Mouse (Mus musculus) lung, adult 2 months (tissue): Measurements from ENCODE around the gene Ryr3. TPM values are rescaled to one million over a fixed set of nuclear protein-coding genes. Genes with fewer than 3 reads are reported as not detected.

Experiments
- DNase-seq: peaks from one replicate; pipeline ENCODE4 v3.0.0; 2022
- H3K4me1 ChIP-seq: fragments of 200-500 bp; 2 replicates; pipeline ENCODE4 v1.6.1; 2011; ENCODE audit warnings: low read length; ENCODE audit not compliant: control insufficient read depth, insufficient read depth
- H3K4me3 ChIP-seq: fragments of 200-500 bp; replicated peaks from 2 replicates; pipeline ENCODE3; 2011; ENCODE audit warnings: low read depth, mild to moderate bottlenecking, control low read depth, low read length; ENCODE audit errors: extremely low read depth
- CTCF ChIP-seq: fragments of 200-500 bp; IDR thresholded peaks from 2 replicates; pipeline ENCODE4 v1.5.1; 2011; ENCODE audit warnings: mild to moderate bottlenecking, low read length, control low read depth; ENCODE audit not compliant: insufficient read depth
- POLR2A ChIP-seq: fragments of 200-500 bp; IDR thresholded peaks from 2 replicates; pipeline ENCODE4 v1.6.1; 2011; ENCODE audit warnings: low read depth, mild to moderate bottlenecking, control low read depth, low read length, borderline replicate concordance; ENCODE audit errors: extremely low read depth
- WGBS: fragments of 180-500 bp; shearing (Covaris S2); methylation state at CpG from one replicate; pipeline ENCODE4 v1.1.7; 2018; 5-methylcytosine and 5-hydroxymethylcytosine counted together
- polyA plus RNA-seq: library from polyadenylated mRNA; depleted of rRNA; stranded (reverse); fragments of >200 nt; gene quantifications from 2 replicates; pipeline ENCODE4 v1.2.3, GENCODE M21; 2012

Gene Ryr3
- polyA plus RNA-seq, 1 experiment = 0.79 TPM

DNA sequence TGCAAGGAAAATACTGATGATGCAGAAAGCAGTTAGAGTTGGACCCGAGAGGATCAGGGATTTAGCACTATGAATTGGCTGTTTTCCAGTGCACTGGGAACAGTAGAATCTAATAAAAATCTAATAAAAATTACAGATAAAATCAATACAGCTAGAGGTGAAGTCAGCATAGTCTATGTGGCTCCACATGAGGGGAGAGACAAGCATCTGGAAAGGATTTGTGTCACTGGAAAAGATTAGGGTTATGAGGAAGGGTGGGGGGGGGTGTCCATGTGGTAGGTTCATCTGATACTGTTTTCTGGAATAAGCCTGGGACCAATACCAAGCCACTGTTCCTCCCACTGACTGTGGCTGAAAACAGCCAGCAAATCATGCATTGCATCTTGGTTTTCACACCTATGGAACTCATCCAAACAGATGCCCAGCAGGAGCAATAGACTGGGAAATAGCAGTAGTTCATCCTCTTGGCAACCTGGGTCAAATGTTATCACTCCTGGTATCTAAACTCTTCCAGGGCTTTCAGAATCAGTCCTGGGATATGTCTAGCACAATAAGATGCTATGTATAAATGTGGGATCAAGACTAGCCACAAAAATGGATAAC, 233.9 kb downstream of the Ryr3 start:
- WGBS = 45% methylated on average over 1 of the region's 1 CpGs
- Histone ChIP-seq H3K4me3 (no peak overlapping the region), H3K4me1 (no peaks in the 10 kb centered on the region)
- TF ChIP-seq POLR2A (no peak), CTCF (no peak)
- no peak for DNase-seq

DNA sequence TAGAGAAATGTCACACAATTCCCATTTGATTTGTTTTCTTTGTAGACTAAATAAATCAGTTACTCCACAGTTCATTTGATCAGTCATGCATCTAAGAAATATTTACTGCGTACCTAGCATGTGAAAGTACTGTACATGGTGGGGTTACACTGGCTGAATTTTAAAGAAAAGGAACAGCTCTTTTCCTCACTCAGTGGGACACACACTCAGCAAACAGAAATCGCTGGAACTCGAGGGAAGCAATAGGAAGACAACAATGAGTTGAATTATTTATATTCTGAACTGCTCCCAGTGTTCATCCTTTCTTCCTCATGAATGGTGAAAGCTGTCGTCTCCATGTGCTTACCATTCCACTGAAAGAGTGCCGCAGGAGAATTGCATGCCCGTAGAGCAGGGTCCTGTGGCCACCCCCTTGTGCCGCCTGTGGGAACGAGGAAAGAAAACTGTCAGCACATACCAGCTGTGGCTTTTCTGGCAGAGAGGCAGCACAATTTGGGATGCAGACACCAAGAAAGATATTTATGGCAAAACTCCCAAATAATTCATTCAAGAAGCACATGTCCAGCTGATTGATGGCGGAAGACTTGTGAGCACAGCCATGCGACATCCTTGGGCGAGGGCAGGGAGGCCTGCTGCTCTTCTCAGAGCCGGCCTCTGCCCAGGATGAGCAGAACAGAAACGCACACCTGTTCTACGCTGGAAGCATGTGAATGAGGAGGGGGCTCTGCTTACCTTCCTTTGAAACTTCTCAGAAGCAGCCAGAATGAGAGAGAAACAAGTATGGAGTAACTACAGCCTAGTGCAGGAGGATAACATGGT, 249.9 kb downstream of the Ryr3 start:
- TF ChIP-seq POLR2A (no peak), CTCF (no peak)
- no peaks in the 10 kb centered on the region for H3K4me1 ChIP-seq
- H3K4me3 ChIP-seq = no peak overlapping the region
- 77% methylated on average over 14 of the region's 14 CpGs for WGBS
- DNase-seq = no peak

DNA sequence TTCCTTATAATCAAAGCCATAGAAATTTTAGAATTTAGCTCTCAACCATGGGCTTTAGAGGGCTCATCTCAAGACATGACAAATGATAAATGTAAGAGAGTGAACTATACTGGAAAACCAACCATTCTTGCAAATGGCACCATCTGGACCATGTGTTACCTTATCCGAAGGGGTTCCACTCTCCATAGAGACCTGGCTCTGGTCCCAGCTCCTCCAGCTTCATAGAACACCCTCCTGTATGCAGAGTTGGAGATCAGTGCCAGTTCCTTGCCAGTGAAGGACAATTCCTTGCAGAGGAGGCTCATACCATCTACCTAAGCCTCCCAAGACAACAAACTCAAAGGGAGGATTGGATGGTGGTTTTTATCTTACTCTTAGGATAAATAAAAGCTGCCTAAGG, 268.0 kb downstream of the Ryr3 start:
- DNase-seq = no peak
- Histone ChIP-seq H3K4me1 (no peaks in the 10 kb centered on the region), H3K4me3 (no peak overlapping the region)
- TF ChIP-seq POLR2A (no peak), CTCF (no peak)
- WGBS = 66% methylated on average over 1 of the region's 1 CpGs

DNA sequence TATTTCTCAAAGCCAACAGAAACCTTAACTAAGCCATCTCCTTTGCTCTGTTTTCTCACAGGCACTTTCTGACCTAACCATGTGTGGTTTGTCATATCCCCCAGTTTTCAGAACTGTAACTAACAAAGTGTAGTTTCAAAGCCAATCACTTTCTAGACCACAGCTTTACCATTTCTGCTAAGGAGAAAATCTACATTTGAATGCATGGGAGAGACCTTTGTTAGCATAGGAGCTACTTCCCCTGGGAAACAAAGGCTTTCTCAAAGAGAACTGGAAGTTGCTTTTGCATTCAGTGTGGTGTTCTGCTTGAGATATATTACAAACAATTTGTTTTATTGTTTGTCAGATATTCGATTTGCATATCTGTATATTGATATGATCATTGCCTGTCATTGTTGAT, 285.1 kb downstream of the Ryr3 start:
- Histone ChIP-seq H3K4me3 (no peak overlapping the region), H3K4me1 (no peaks in the 10 kb centered on the region)
- DNase-seq = no peak
- TF ChIP-seq POLR2A (no peak), CTCF (no peak)
- WGBS = 30% methylated on average over 1 of the region's 1 CpGs

DNA sequence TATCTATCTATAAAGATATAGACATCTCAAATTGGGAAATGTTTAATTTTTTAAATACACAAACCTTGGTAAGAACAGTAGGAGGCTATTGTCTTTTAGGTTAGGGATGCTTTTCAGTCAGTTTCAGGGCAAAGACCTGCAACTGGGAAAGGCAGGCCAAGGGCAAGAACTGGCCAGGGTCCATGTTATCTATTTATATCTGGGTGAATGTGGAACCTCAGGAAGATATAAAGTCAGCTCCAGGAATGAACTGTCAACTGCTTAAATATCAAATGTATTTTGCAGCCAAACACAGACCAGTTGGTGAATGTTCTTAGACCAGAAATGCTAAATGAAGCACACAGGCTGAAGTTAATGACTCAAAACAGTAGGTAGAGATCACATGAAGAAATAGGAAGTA, 303.1 kb downstream of the Ryr3 start:
- no peak for TF ChIP-seq POLR2A
- TF ChIP-seq CTCF = no peak

DNA sequence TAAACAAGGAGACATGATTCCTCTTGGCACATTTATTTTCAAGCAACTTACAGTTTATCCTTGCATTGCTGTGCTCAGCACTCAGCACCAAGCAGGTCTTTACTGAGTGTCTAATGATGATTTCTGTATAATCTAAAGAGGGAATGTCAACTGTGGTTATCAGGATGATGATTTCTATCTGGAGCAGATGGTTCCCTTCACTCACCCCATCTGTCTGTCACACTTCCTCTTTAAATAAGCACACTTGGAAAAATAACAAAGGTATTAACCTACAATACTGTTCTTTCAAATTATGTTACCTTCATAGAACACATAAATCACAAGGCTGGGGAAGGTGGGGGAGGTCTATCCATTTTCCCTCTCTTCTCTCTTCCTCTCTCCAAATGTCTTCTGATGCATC, 304.3 kb downstream of the Ryr3 start:
- Histone ChIP-seq H3K4me3 (no peak overlapping the region), H3K4me1 (no peaks in the 10 kb centered on the region)
- no peak for DNase-seq
- TF ChIP-seq CTCF (no peak), POLR2A (no peak)

More for the DNA sequence above, 303.1 kb downstream of the Ryr3 start:
- no peaks in the 10 kb centered on the region for H3K4me1 ChIP-seq
- DNase-seq = no peak
- no peak overlapping the region for H3K4me3 ChIP-seq

DNA sequence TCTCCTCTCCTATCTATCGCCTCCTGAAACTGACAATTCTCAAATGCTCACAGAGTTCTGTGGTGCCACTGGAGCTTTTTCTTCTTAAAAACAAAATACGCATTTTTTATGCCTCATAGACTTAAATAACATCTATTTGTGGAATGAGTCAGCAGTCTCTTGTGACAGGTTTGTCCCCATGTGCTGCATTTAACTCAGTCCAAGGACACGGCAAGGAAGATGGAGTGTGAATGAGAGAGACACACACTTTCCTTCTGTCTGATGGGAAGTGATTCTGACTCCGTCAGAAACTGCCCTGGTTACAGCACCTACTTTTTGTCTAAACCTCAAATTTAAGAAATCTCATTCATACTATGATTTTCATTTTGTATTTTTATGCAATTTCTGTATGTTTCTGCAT, 306.3 kb downstream of the Ryr3 start:
- DNase-seq = no peak
- no peak for TF ChIP-seq POLR2A
- TF ChIP-seq CTCF = no peak
- no peak overlapping the region for H3K4me3 ChIP-seq
- H3K4me1 ChIP-seq = no peaks in the 10 kb centered on the region
- WGBS = 73% methylated on average over 4 of the region's 4 CpGs

DNA sequence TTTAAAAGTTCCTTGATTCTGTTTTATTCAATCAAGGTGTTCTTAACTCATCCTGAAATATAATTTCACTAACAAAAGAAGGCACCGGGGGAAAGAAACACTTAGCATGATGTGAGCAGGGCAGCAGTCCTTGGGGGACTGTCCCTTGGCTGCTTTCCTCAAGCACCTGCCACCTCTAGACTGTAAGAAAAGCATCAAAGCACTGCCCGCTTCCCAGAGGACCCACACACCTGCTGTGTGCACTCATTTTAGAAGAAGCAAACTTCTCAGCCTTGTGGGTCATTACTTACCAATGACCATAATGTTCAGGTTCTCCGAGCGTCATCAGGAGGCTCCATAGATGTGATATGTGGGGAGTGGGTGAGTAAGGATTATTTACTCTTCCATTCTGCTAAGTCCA, 307.8 kb downstream of the Ryr3 start:
- no peak for TF ChIP-seq CTCF
- TF ChIP-seq POLR2A = no peak
- 82% methylated on average over 4 of the region's 4 CpGs for WGBS

DNA sequence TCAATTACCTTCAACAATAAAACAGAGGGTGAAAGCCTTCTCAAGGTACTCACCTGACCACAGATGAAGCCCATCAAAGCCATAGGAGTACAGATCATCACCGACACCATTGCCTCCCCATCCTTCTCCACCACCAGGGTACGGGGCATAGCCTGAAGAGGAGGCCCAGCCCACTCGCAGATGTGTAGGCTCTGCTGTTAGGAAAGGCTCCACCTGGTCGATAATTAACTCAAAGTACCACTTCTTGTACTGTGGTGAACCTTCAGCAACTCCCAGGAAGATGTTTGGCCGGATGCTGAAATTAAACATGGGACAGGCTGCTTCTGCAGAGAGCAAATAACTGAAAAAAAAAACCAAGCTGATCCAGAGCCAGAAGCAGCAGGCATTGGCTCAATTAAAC, 316.1 kb downstream of the Ryr3 start:
- TF ChIP-seq POLR2A = no peak
- no peak for TF ChIP-seq CTCF
- Histone ChIP-seq H3K4me1 (no peaks in the 10 kb centered on the region), H3K4me3 (no peak overlapping the region)
- 56% methylated on average over 5 of the region's 5 CpGs for whole genome bisulfite sequencing
- DNase-seq = no peak

More for the DNA sequence above, 307.8 kb downstream of the Ryr3 start:
- Histone ChIP-seq H3K4me1 (no peaks in the 10 kb centered on the region), H3K4me3 (no peak overlapping the region)
- DNase-seq = no peak

DNA sequence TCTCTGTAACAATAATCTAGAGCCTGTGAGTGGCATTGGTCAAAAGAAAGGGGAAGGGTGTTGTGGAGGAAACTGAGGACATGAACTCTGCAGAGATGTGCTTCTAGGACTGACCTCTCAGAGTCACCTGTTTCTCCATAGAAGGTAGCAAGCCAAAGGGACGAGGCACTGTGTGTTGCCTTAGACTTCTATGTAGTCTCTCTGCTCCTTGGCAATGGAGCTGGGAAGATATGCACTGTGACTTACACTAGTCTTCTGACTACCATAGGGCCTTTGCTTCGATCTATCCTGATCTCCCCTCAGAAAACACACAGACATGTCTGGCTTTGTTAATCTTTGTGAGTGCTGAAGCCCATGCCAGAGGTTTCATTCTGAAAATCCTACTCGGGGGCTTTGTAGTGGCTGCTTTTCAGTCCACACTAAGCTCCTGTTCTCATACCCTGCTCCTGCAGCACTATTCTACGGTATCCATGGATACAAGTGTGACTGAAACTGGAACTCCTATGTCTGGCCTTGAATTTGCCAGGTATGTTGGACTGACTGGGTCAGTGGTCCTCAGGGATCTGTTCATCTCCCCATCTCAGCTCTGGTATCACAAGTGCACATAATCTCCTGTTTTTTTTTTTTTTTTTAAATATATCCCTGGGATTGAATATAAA, 332.3 kb downstream of the Ryr3 start:
- no peak for DNase-seq
- Histone ChIP-seq H3K4me1 (no peaks in the 10 kb centered on the region), H3K4me3 (no peak overlapping the region)
- TF ChIP-seq POLR2A (no peak), CTCF (no peak)
- WGBS = 59% methylated on average over 4 of the region's 4 CpGs

DNA sequence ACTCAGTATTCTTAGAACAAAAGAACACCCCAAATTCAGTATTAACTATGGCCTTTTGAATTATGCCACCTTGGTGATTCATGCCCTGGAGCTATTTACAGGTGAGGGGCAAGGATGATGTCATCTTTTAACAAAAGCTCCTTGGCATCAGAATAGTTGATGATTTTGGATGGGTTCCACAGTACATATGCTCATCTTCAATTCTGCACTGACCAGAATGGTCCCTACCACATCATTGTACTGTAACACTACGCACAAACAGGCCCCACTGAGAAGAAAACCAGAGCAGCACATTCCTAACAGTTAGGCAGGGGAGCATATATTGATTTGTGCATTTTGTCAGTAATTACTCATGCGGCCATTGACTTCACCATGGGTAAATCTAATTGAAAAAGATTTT, 335.1 kb downstream of the Ryr3 start:
- DNase-seq = no peak
- 86% methylated on average over 2 of the region's 2 CpGs for WGBS
- TF ChIP-seq POLR2A = no peak
- no peak for TF ChIP-seq CTCF
- Histone ChIP-seq H3K4me1 (no peaks in the 10 kb centered on the region), H3K4me3 (no peak overlapping the region)
